Mouse (Mus musculus) adrenal gland, adult (tissue): Measurements from ENCODE around the gene Rbpjl.

ENCODE experiments used
- DNase-seq, 2 experiments: peaks; one replicate each; pipeline ENCODE4 v3.0.0; 2022 to 2023; ENCODE audit warnings: low spot score in 1 of 2; ENCODE audit not compliant: inconsistent age in 2 of 2

Gene Rbpjl

GRCm38 (mm10) chr2:164443460-164444000, 40.6 kb downstream of the Rbpjl start, which contains the start of gene Sdc4:
Sdc4 (minus strand) TSS chr2:164443887.
- no peak for DNase-seq

- no peak for DNase-seq
Observed at GRCm38 (mm10) chr2:164444701-164445100, 41.8 kb downstream of the Rbpjl start.

GRCm38 (mm10) chr2:164445399-164446085, 42.6 kb downstream of the Rbpjl start:
- no peak for DNase-seq

GRCm38 (mm10) chr2:164446086-164446469, 43.1 kb downstream of the Rbpjl start:
- DNase-seq = no peak

- DNase-seq = no peak
Observed at GRCm38 (mm10) chr2:164448140-164448539, 45.2 kb downstream of the Rbpjl start.

- DNase-seq = no peak
Observed at GRCm38 (mm10) chr2:164448921-164449320, 46.0 kb downstream of the Rbpjl start.

- DNase-seq = peak in 1 of 2 experiments; percentile 28
Observed at GRCm38 (mm10) chr2:164449341-164450042, 46.6 kb downstream of the Rbpjl start.

- DNase-seq = peak in 1 of 2 experiments; percentile 5
Observed at GRCm38 (mm10) chr2:164452000-164452676, 49.2 kb downstream of the Rbpjl start.

GRCm38 (mm10) chr2:164453047-164453757, 50.3 kb downstream of the Rbpjl start:
- DNase-seq = no peak

- no peak for DNase-seq
Observed at GRCm38 (mm10) chr2:164453887-164454500, 51.1 kb downstream of the Rbpjl start.

- DNase-seq = peak; percentile 75 to 90
Observed at GRCm38 (mm10) chr2:164454846-164455245, 51.9 kb downstream of the Rbpjl start.

GRCm38 (mm10) chr2:164455421-164456190, 52.7 kb downstream of the Rbpjl start:
- peak; percentile 76 to 81 for DNase-seq

GRCm38 (mm10) chr2:164456413-164456812, 53.5 kb downstream of the Rbpjl start:
- peak in 1 of 2 experiments; percentile 70 for DNase-seq

- DNase-seq = peak in 1 of 2 experiments; percentile 83
Observed at GRCm38 (mm10) chr2:164456864-164457300, 53.9 kb downstream of the Rbpjl start, which contains the start of gene Sys1. Sys1 (plus strand) TSS chr2:164456964.

- peak in 1 of 2 experiments; percentile 58 for DNase-seq
Observed at GRCm38 (mm10) chr2:164457942-164458341, 55.0 kb downstream of the Rbpjl start.

- peak; percentile 85 to 92 for DNase-seq
Observed at GRCm38 (mm10) chr2:164458535-164458934, 55.6 kb downstream of the Rbpjl start.

GRCm38 (mm10) chr2:164460745-164461551, 58.0 kb downstream of the Rbpjl start, which contains the start of gene Gm20458:
Gm20458 (plus strand) TSS chr2:164460967.
- peak; percentile 98 to 99 for DNase-seq
